Mouse (Mus musculus): ENCODE results near the gene Trpc2.
"Not testable (repeated sequence)": the region's sequence is repeated elsewhere in the genome, so short reads cannot be mapped to it uniquely, and the experiment has no call there.

DNA sequence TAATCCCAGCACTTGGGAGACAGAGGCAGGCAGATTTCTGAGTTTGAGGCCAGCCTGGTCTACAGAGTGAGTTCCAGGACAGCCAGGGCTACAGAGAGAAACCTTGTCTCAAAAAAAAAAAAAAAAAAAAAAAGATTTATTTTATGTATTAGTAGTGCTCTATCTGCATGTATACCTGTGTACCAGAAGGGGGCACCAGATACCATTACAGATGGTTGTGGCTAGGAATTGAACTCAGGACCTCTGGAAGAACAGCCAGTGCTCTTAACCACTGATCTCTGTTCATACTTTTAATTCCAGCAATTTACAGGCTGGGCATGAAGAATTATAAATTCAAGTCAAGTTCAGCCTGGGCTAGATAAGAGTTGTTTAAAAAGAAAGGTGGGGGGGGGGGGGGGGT is 34.4 kb upstream of the Trpc2 start:
- not testable (repeated sequence) for TF ChIP-seq CTCF (IDR thresholded peaks at IDR 0.05; ENCODE audit: control insufficient read depth, insufficient read depth, insufficient replicate concordance, low read depth, low read length); POLR2A (IDR thresholded peaks at IDR 0.05; ENCODE audit: control insufficient read depth, low read depth, low read length)

All from testis, adult 2 months (tissue).